Mouse (Mus musculus): ENCODE measurements around the gene Fam217b.

DNA sequence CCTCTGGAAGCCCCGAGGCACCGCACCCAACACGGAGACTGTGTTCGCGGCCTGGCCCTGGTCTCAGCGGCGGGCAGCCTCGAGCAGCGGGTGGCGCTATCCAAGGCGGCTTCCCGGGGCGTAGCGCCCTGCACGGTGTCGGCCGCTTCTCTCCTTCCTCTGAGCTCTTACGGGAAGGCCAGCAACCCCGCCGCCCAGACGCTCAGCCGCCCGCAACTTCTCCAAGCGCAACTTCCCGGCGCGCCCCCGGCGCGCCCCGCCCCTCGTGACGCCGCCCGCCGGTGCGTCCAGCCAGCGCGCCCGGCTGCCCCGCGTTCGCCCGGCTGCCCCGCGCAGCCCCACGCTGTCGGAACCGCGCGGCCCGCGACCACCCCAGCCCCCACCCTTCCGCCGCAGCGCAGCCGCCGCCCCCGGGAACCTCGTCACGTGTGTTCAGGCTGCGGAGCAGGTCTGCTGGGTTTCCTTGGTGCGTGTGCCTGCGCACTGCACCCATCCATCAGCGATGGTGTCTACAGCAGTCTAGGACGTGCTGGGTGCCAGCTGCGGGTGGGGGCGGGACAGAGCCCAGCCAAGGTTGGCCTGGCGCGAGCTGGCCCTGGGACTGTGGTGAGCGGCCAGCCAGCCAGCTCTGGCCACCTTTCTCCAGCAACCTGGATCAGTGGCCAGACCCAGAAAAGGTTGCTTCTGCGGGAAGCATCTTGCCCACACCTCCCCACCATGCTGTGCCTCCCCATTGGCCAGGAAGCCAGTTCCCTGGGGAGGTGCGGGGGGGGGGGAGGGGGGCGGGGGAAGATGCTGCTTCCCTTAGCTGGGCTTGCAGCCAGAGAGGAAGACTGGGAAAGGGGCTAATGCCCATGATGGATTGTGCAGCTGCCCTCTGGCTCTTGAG is at the start of gene Fam217b, which contains the start of gene Ppp1r3d:
- TF ChIP-seq CTCF (IDR thresholded peaks at IDR 0.05; ENCODE audit: low read depth, low read length) (no peak), POLR2A (IDR thresholded peaks at IDR 0.05; ENCODE audit: insufficient read depth, low read length) (no peak), EP300 (IDR thresholded peaks at IDR 0.05; ENCODE audit: insufficient read depth, low read depth, low read length) (no peak)

Measured in ES-Bruce4 (cell line).